Mouse (Mus musculus): ENCODE measurements around the gene Gk2.

DNA sequence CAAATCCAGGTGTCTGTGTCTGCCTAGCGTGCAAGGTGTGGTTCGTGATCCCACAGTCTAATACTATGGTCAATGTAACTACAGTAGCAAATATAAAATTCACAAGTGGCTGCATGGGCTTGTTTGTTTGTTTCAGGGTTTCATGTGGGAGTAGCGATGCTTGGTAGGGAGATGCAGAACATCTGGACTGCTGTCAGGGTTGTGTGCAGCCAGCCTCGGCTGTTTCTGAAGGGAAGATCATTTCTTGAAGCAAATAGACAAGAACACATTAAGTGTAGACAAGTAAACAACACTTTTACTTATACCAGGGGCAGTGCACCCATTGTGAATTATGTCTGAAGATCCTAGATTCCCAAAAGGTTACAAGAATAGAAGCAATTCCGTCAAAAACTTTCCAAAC, 36.6 kb upstream of the Gk2 start:
- no peak for TF ChIP-seq CTCF (IDR thresholded peaks at IDR 0.05; ENCODE audit: extremely low read depth, insufficient read depth, insufficient read length, insufficient replicate concordance)
- TF ChIP-seq POLR2A (IDR thresholded peaks at IDR 0.05; ENCODE audit: low read depth, low read length) = no peak
